Mouse (Mus musculus) heart, embryonic 16.5 days (tissue): Measurements from ENCODE around the gene Metap1. TPM values are rescaled to one million over a fixed set of nuclear protein-coding genes. Genes with fewer than 3 reads are reported as not detected.

Experiments
- ATAC-seq: fragments of 200-750 bp; cut with Nextera tagmentation; replicated peaks from 2 replicates; pipeline ENCODE4 v1.8.0; 2017; ENCODE audit warnings: moderate number of reproducible peaks; ENCODE audit not compliant: insufficient read depth, low FRiP score; ENCODE audit errors: extremely low read depth
- H3K27ac ChIP-seq: fragments of 300-500 bp; sonication (generic); 2 replicates; pipeline ENCODE4 v1.5.1; 2014; ENCODE audit warnings: mild to moderate bottlenecking, low read length, control low read depth, moderate library complexity
- H3K27me3 ChIP-seq: fragments of 300-500 bp; sonication (generic); 2 replicates; pipeline ENCODE4 v1.6.1; 2014; ENCODE audit warnings: low read length, mixed read lengths; ENCODE audit not compliant: control insufficient read depth, insufficient read depth
- H3K36me3 ChIP-seq: fragments of 300-500 bp; sonication (generic); 2 replicates; pipeline ENCODE4 v1.6.1; 2014; ENCODE audit not compliant: control insufficient read depth, insufficient read depth
- H3K4me1 ChIP-seq: fragments of 300-500 bp; sonication (generic); 2 replicates; pipeline ENCODE4 v1.6.1; 2014; ENCODE audit warnings: low read length, mixed read lengths; ENCODE audit not compliant: control insufficient read depth, insufficient read depth
- H3K4me2 ChIP-seq: fragments of 300-500 bp; sonication (generic); 2 replicates; pipeline ENCODE4 v1.6.1; 2014; ENCODE audit warnings: low read depth, mild to moderate bottlenecking, control low read depth, low read length
- H3K4me3 ChIP-seq: fragments of 300-500 bp; sonication (generic); 2 replicates; pipeline ENCODE4 v1.5.1; 2014; ENCODE audit warnings: mild to moderate bottlenecking, control low read depth, low read length
- H3K9ac ChIP-seq: fragments of 300-500 bp; sonication (generic); 2 replicates; pipeline ENCODE4 v1.6.1; 2014; ENCODE audit warnings: low read length, control low read depth
- H3K9me3 ChIP-seq: fragments of 300-500 bp; sonication (generic); replicated peaks from 2 replicates; pipeline ENCODE4 v1.6.1; 2016; ENCODE audit warnings: low read length; ENCODE audit not compliant: control insufficient read depth
- WGBS: fragments of 180-500 bp; shearing (Covaris S2); extraction: QIAGEN DNeasy Blood & Tissue Kit; methylation state at CpG from one replicate; pipeline ENCODE4 v1.1.7; 2014; 5-methylcytosine and 5-hydroxymethylcytosine counted together
- polyA plus RNA-seq: library from polyadenylated mRNA; unstranded; fragments of >200 nt; fragmentation: Nextera tagmentation; extraction: Ambion mirVana; gene quantifications from 2 replicates; pipeline ENCODE4 v1.2.1, GENCODE M21; 2015

Metap1 gene
- polyA plus RNA-seq, 1 experiment from 2014 or later = 41.4 TPM

DNA sequence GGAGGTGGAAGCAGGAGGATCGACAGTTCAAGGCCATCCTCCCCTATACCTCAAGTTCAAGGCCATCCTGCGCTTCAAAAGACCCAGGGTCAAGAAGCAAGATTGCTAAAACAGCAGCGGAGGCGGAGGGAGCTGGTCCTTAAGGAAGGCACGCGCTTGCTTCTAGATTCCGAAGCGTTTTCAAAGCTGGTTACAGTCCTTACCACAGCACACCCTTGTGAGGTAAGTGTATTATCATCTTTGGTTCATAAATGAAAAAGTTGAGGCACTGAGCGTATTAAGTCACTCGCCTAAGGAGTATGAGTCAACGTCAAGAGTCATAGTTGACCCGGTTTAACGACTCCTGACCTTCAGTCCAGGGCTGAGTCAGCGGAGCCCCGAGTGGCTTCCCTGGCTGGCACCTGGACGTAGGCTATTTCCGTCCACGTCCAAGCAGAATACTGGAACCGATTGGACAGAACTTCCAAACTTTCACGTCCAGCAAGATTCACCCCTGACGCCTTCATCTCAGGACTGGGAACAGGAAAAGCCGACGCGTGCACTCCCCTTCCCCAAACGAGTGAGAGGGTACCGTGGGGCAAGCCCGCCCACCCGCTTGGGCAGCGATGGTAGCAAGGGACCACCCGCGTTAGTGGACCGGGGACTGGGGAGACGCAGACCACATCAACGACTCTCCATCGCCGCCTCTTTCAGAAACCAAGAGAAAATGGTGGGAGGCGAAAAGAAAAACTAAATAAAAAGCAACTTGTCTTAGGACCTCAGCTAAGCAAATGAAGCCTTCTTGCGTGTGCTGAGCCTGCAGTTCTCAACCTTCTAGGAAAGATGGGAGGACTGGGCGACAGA, 37.0 kb upstream of the Metap1 start, which contains the start of gene Eif4e:
Gene Eif4e, plus strand, starts transcription at position 107 of the 843 bp plus-strand sequence.
- Histone ChIP-seq H3K4me1 (peaks cover 23% of the 10 kb centered on the region), H3K9ac (peak within 1 kb of the TSS; percentile 86), H3K36me3 (no peaks in the 10 kb centered on the region), H3K4me3 (peak within 1 kb of the TSS; percentile 99), H3K4me2 (peak within 1 kb of the TSS; percentile 99), H3K27ac (peak within 1 kb of the TSS; percentile 96), H3K9me3 (no peaks in the 10 kb centered on the region), H3K27me3 (no peaks in the 10 kb centered on the region)
- 2% methylated on average over 39 of the region's 39 CpGs for WGBS
- peak; percentile 2; the same call in 1 of the 2 replicates for ATAC-seq

DNA sequence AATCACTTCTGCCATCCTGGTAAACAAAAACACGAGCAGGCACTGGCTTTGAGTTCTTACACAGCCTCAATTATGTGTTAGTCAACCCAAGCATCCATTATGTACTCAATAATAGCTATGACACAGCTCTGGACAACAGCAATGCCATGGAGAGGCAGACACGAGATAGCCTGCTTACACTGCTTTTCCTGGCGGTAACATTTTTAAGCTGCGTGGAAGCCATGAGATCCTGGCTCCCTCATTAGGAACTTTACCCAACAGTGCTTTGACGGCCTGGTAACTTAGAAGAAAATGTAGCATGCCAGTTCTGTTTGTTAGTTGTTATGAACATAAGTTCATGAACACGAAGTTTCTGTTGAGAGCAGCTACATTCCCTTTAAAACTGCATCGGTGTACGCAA, 36.2 kb upstream of the Metap1 start:
- H3K27me3 ChIP-seq = no peaks in the 10 kb centered on the region
- no peaks in the 10 kb centered on the region for H3K36me3 ChIP-seq
- no peak overlapping the region for H3K9ac ChIP-seq
- no peak overlapping the region for H3K4me3 ChIP-seq
- no peaks in the 10 kb centered on the region for H3K9me3 ChIP-seq
- no peak overlapping the region for H3K27ac ChIP-seq
- H3K4me1 ChIP-seq = peaks cover 20% of the 10 kb centered on the region
- 69% methylated on average over 8 of the region's 8 CpGs for WGBS
- no peak for ATAC-seq
- H3K4me2 ChIP-seq = no peak overlapping the region

DNA sequence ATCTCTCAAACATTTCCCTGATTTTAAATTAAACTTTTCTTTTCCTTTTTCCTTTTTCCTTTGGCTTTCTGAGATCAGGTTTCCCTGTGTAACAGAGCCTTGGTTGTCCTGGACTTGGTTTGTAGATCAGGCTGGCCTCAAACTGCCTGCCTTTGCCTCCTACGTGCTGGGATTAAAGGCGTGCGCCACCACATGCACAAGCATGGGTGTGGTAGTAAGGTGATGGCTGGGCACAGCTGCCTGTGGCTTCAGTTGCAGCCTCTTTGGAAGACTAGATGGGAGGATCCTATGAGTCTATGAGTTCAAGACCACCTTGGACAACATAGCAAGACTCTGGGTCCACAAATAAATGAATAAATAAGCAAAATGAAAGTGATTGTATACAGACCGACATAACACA, 34.6 kb upstream of the Metap1 start:
- ATAC-seq = no peak
- Histone ChIP-seq H3K27ac (no peak overlapping the region), H3K4me2 (no peak overlapping the region)

DNA sequence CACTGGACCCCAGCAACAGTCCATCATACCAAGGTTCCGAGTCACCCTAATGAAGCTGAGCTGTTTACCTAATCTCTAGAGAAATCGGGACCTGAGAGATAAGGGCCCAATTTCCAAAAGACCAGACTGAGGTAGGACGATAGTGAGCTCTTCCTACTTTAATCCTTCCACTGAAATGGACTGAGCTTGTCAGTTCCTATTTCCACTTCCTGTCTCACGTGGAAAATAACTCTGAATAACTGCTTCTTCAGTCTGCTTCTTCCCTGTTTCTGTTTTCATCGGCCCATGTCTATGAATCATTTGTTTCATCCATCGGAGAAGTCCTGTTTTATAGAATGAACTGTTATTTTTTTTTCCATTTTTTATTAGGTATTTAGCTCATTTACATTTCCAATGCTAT, 29.9 kb upstream of the Metap1 start:
- no peak for ATAC-seq
- 65% methylated on average over 6 of the region's 6 CpGs for WGBS

More for the DNA sequence above, 34.6 kb upstream of the Metap1 start:
- Histone ChIP-seq H3K4me3 (no peak overlapping the region), H3K4me1 (peaks cover 12% of the 10 kb centered on the region), H3K27me3 (no peaks in the 10 kb centered on the region), H3K36me3 (no peaks in the 10 kb centered on the region), H3K9me3 (no peaks in the 10 kb centered on the region), H3K9ac (no peak overlapping the region)
- WGBS = 89% methylated on average over 4 of the region's 4 CpGs

DNA sequence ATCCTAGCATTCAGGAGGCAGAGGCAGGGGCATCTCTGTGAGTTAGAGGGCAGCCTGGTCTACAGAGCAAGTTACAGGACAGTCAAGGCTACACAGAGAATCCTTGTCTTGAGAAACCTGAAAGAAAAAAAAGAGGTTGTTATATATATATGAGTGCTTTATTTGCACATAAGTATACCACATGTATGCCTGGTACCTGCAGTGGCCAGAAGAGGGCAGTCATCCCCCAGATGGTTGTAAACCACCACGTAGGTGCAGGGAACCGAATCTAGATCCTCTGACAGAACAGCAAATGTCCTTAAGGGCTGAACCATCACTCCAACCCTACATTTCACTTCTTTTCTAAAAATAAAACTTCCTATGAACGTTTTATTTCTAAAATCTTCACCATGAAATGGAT, 28.6 kb upstream of the Metap1 start:
- no peaks in the 10 kb centered on the region for H3K4me1 ChIP-seq
- no peak overlapping the region for H3K9ac ChIP-seq
- no peak overlapping the region for H3K4me2 ChIP-seq
- 58% methylated on average over 3 of the region's 3 CpGs for WGBS
- H3K36me3 ChIP-seq = no peaks in the 10 kb centered on the region
- no peak overlapping the region for H3K27ac ChIP-seq
- H3K27me3 ChIP-seq = no peaks in the 10 kb centered on the region
- peaks cover 3% of the 10 kb centered on the region; the same call in 1 of the 2 replicates for H3K9me3 ChIP-seq
- ATAC-seq = no peak
- no peak overlapping the region for H3K4me3 ChIP-seq

More for the DNA sequence above, 29.9 kb upstream of the Metap1 start:
- no peak overlapping the region for H3K4me3 ChIP-seq
- no peaks in the 10 kb centered on the region for H3K4me1 ChIP-seq
- H3K4me2 ChIP-seq = no peak overlapping the region
- no peaks in the 10 kb centered on the region for H3K27me3 ChIP-seq
- H3K9ac ChIP-seq = no peak overlapping the region
- H3K9me3 ChIP-seq = peaks cover 3% of the 10 kb centered on the region; the same call in 1 of the 2 replicates
- no peaks in the 10 kb centered on the region for H3K36me3 ChIP-seq
- H3K27ac ChIP-seq = no peak overlapping the region

DNA sequence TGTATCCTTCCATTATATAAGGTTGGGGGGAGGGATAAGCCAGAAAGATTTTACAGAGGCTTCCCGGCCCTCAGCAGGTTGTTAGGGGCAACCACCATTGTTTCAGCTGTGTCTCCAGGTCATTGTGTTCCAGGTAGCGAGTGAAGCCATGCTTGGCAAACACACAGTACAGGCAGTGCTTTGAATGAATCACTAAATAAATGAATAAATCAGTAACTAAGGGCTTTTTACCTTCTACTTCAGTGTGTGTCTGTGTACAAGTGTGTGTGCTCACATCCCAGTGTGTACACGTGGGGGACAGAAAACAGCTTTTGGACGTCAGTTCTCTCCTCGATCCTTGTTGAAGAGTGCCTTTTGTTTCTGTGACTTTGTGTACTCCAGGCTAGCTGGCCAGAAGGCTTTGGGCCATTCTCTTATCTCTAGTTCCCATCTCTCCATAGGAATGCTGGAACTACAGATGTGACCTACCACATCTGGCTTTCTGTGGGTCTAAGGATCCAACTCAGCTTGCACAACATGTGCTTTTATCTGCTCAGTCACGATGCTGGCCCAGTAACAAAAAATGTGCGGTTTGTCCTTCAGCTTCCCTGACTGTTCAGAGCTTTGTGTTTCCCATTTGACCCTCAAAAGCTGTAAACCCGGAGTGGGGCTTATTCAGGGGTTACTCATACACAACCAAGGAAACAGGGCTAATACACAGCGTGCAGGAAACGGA, 26.5 kb upstream of the Metap1 start:
- Histone ChIP-seq H3K9me3 (peaks cover 3% of the 10 kb centered on the region; the same call in 1 of the 2 replicates), H3K4me1 (no peaks in the 10 kb centered on the region), H3K4me2 (no peak overlapping the region), H3K36me3 (no peaks in the 10 kb centered on the region), H3K27ac (no peak overlapping the region), H3K9ac (no peak overlapping the region), H3K4me3 (no peak overlapping the region), H3K27me3 (no peaks in the 10 kb centered on the region)
- ATAC-seq = no peak
- 68% methylated on average over 10 of the region's 10 CpGs for WGBS

DNA sequence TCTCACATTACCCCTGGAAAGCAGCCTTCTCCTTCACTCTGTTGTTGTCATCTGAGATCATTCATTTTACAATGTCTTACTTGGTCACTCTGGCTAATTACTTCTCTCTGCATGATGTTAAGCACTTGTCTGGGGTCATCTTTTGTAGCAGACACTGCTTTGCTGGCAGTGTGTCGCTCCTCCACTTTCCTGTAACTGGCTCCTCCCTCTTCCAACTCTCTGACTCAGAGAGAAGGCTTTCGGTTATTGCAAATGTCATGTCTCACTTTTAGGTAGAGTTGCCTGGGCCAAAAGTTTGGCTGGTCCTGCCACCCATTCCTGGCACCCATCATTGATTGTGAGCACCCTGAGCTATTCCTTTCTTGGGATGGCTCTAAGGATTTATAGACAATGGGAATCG, 25.4 kb upstream of the Metap1 start:
- H3K4me1 ChIP-seq = no peaks in the 10 kb centered on the region
- ATAC-seq = no peak
- 64% methylated on average over 3 of the region's 3 CpGs for WGBS
- H3K4me3 ChIP-seq = no peak overlapping the region
- no peak overlapping the region for H3K27ac ChIP-seq
- no peak overlapping the region for H3K4me2 ChIP-seq
- H3K9ac ChIP-seq = no peak overlapping the region
- H3K27me3 ChIP-seq = no peaks in the 10 kb centered on the region
- peaks cover 3% of the 10 kb centered on the region; the same call in 1 of the 2 replicates for H3K9me3 ChIP-seq
- no peaks in the 10 kb centered on the region for H3K36me3 ChIP-seq

DNA sequence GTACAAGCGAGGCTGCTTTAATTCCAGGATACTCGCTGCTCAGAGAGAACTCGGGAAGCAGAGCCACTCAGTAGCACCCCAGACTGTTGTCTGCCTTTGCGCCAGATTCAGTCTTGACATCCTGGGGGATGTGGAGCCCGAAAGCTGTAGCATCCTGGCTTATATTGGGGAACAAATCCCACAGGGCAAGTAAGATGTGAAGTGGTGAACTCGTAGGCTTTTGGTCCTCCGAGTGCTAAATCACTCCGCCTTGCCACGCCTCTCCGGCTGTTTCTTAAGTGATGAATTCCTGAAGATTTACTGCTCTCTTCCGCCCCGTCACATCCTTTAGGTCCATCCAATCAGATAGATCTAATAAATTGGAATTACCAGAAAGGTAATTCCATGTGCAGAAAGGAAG, 23.9 kb upstream of the Metap1 start:
- 68% methylated on average over 12 of the region's 12 CpGs for WGBS
- no peak for ATAC-seq
- no peak overlapping the region for H3K4me2 ChIP-seq

DNA sequence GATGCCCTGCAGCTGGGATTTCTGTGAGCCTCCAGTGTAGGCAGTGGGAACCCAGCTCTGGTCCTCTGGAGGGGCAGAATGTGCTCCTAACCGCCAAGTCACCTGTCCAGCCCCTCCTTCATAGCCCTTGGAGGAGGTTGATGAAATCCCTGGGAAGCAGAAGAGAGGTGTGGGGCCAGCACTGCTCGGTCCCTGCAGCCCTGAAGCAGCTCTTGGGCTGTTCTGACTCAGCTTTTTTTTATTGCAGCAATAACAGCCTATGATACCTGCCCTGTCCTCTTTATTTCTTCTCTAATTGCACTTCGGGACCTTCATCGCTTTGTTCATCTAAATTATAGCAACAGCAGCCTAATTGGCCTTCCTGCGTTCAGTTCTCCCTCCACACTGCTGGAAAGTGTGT, 21.2 kb upstream of the Metap1 start:
- 0 out of 2 replicates have a peak, but pooled peaks cover 4% of the 10 kb centered on the region for H3K27me3 ChIP-seq
- H3K27ac ChIP-seq = no peak overlapping the region
- H3K36me3 ChIP-seq = no peaks in the 10 kb centered on the region
- no peak overlapping the region for H3K4me2 ChIP-seq
- WGBS = 76% methylated on average over 5 of the region's 5 CpGs
- ATAC-seq = no peak
- no peaks in the 10 kb centered on the region for H3K4me1 ChIP-seq
- no peaks in the 10 kb centered on the region for H3K9me3 ChIP-seq
- no peak overlapping the region for H3K9ac ChIP-seq
- H3K4me3 ChIP-seq = no peak overlapping the region

More for the DNA sequence above, 23.9 kb upstream of the Metap1 start:
- H3K9me3 ChIP-seq = peaks cover 3% of the 10 kb centered on the region; the same call in 1 of the 2 replicates
- no peaks in the 10 kb centered on the region for H3K36me3 ChIP-seq
- no peak overlapping the region for H3K27ac ChIP-seq
- H3K27me3 ChIP-seq = no peaks in the 10 kb centered on the region
- H3K9ac ChIP-seq = no peak overlapping the region
- H3K4me3 ChIP-seq = no peak overlapping the region
- no peaks in the 10 kb centered on the region for H3K4me1 ChIP-seq
